Mouse (Mus musculus) ES-Bruce4 (cell line): Measurements from ENCODE around the gene Gbp4.
"Not testable (repeated sequence)": the region's sequence is repeated elsewhere in the genome, so short reads cannot be mapped to it uniquely, and the experiment has no call there.

Experiments
- EP300 ChIP-seq: IDR thresholded peaks from 2 replicates; pipeline ENCODE4 v1.6.1; 2011; ENCODE audit warnings: low read depth, low read length; ENCODE audit not compliant: insufficient read depth
- POLR2A ChIP-seq: IDR thresholded peaks from one replicate; pipeline ENCODE4 v1.8.1; 2011; ENCODE audit warnings: low read length; ENCODE audit not compliant: insufficient read depth

GRCm38 (mm10) chr5:105140089-105140810 lies 864 bp upstream of the Gbp4 start:
- TF ChIP-seq EP300, POLR2A: not testable (repeated sequence)
